Mouse (Mus musculus): ENCODE results near the gene Gm17655.
"Not testable (repeated sequence)": the region's sequence is repeated elsewhere in the genome, so short reads cannot be mapped to it uniquely, and the experiment has no call there.

Gene Gm17655

GRCm38 (mm10) chr5:110072413-110072812 is at the start of gene Gm17655:
TSS of gene Gm17655 (minus strand) at chr5:110072513.
- DNase-seq: not testable (repeated sequence)

GRCm38 (mm10) chr5:110109991-110110441 is 37.7 kb upstream of the Gm17655 start, which contains the start of gene Zfp605:
TSS of gene Zfp605 (plus strand) at chr5:110110092.
- DNase-seq: peak; percentile 89 to 92

GRCm38 (mm10) chr5:110108305-110108628 is 36.0 kb upstream of the Gm17655 start:
- DNase-seq: peak in 1 of 2 experiments; percentile 98

GRCm38 (mm10) chr5:110107581-110108304 is 35.4 kb upstream of the Gm17655 start, which contains the start of gene Gtpbp6:
TSS of gene Gtpbp6 (minus strand) at chr5:110108197.
- DNase-seq: peak; percentile 97

- no peak for DNase-seq
Measured at GRCm38 (mm10) chr5:110106901-110107564, 34.7 kb upstream of the Gm17655 start.

- no peak for DNase-seq
Measured at GRCm38 (mm10) chr5:110106140-110106871, 34.0 kb upstream of the Gm17655 start.

- no peak for DNase-seq
Measured at GRCm38 (mm10) chr5:110104616-110105380, 32.5 kb upstream of the Gm17655 start.

GRCm38 (mm10) chr5:110103901-110104615 is 31.7 kb upstream of the Gm17655 start:
- no peak for DNase-seq

GRCm38 (mm10) chr5:110102853-110103625 is 30.7 kb upstream of the Gm17655 start:
- no peak for DNase-seq

GRCm38 (mm10) chr5:110102429-110102828 is 30.1 kb upstream of the Gm17655 start:
- no peak for DNase-seq

GRCm38 (mm10) chr5:110101716-110102347 is 29.5 kb upstream of the Gm17655 start:
- DNase-seq: no peak

- no peak for DNase-seq
Measured at GRCm38 (mm10) chr5:110100921-110101631, 28.8 kb upstream of the Gm17655 start.

- DNase-seq: no peak
Measured at GRCm38 (mm10) chr5:110099656-110100580, 27.6 kb upstream of the Gm17655 start, which contains the start of gene Plcxd1. TSS of gene Plcxd1 (plus strand) at chr5:110099969.

GRCm38 (mm10) chr5:110098991-110099477 is 26.7 kb upstream of the Gm17655 start:
- DNase-seq: no peak

- no peak for DNase-seq
Measured at GRCm38 (mm10) chr5:110094847-110095213, 22.5 kb upstream of the Gm17655 start.

GRCm38 (mm10) chr5:110094030-110094846 is 21.9 kb upstream of the Gm17655 start, which contains the start of gene Gm35315:
TSS of gene Gm35315 (minus strand) at chr5:110094420.
- DNase-seq: peak; percentile 91 to 92

- DNase-seq: no peak
Measured at GRCm38 (mm10) chr5:110091546-110091945, 19.2 kb upstream of the Gm17655 start.

All from lung, adult 18-20 months (tissue).